Mouse (Mus musculus): ENCODE results near the gene Tspan14. TPM values are rescaled to one million over a fixed set of nuclear protein-coding genes. Genes with fewer than 3 reads are reported as not detected.

Gene Tspan14
- total and polyA plus RNA-seq, 2 experiments from 2014 or later, result 43.1 to 43.8 TPM

DNA sequence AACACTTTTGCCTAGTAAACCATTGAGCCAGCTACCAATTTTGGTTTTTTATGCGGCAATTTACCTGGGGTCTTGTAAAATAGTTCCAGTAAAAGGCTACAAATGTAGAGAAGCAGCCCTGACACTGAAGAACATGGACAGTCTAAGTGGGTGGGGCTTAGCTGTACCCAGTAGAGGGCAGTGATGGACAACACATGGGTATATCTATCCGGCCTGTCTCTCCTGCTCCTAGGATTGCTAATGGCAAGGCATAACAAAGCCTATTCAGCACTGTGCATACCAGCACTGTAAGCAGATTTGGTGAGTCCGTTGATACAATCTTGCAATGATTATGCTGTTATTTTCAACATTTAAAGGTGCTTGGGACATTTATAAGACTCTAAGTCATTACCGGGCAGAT, 12.4 kb upstream of the Tspan14 start:
- Histone ChIP-seq H3K4me3 (ENCODE audit: low read depth, low read length) (no peak overlapping the region), H3K9me3 (ENCODE audit: low read length) (no peaks in the 10 kb centered on the region), H3K27me3 (ENCODE audit: insufficient read depth, low read length) (no peaks in the 10 kb centered on the region), H3K4me2 (ENCODE audit: low read depth) (no peak overlapping the region), H3K27ac (ENCODE audit: low read depth, low read length) (no peak overlapping the region), H3K4me1 (ENCODE audit: insufficient read depth) (no peaks in the 10 kb centered on the region), H3K9ac (no peak overlapping the region), H3K36me3 (ENCODE audit: insufficient read depth) (no peaks in the 10 kb centered on the region)
- WGBS, result 50% methylated on average over 4 of the region's 4 CpGs
- peak; percentile 51 for TF ChIP-seq CTCF (IDR thresholded peaks at IDR 0.05; ENCODE audit: low read depth)
- DNase-seq, result no peak
- peak; percentile 56; the same call in 1 of the 2 replicates for ATAC-seq

DNA sequence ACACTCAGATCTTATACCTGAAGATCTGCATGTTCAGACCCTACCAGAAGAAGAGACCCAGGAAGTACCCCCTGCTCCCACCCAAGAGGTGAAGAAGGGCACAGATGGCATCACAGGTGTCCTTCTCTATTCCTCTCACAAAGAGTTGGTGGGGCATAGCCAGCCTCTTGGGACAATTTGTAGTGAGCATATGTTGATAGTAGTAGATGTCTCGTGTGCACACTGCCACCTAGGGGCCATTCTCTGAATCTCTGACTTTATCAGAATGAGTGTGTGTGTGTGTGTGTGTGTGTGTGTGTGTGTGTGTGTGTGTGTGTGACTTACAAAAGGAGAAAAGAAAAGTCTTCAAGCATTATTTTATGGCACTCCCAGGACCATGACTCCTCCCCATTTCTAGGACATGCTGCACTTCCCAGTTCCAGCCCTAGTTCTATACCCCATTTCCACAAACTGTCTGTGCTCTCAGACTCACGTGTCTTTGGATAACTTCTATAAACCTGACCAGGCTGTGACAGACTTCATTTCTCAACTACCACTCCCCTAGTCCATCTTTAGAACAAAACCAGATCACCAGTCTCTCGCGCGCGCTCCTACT, 8.6 kb upstream of the Tspan14 start:
- TF ChIP-seq CTCF (IDR thresholded peaks at IDR 0.05; ENCODE audit: low read depth), result peak; percentile 92
- WGBS, result 76% methylated on average over 6 of the region's 6 CpGs
- Histone ChIP-seq H3K27me3 (ENCODE audit: insufficient read depth, low read length) (no peaks in the 10 kb centered on the region), H3K9ac (no peak overlapping the region), H3K4me1 (ENCODE audit: insufficient read depth) (no peaks in the 10 kb centered on the region), H3K27ac (ENCODE audit: low read depth, low read length) (no peak overlapping the region), H3K4me2 (ENCODE audit: low read depth) (no peak overlapping the region), H3K4me3 (ENCODE audit: low read depth, low read length) (no peak overlapping the region), H3K9me3 (ENCODE audit: low read length) (no peaks in the 10 kb centered on the region), H3K36me3 (ENCODE audit: insufficient read depth) (no peaks in the 10 kb centered on the region)
- peak; percentile 87 for DNase-seq
- ATAC-seq, result peak; percentile 88

GRCm38 (mm10) chr14:40968051-40968450, 1.4 kb upstream of the Tspan14 start:
- ATAC-seq (no peak), DNase-seq (no peak)
- 0 out of 2 replicates have a peak overlapping the region, but pooled peaks have one; percentile 88 for H3K27ac ChIP-seq (ENCODE audit: low read depth, low read length)
- no peak overlapping the region; the same call in 1 of the 2 replicates for H3K9ac ChIP-seq
- H3K9me3 ChIP-seq (ENCODE audit: low read length), result no peaks in the 10 kb centered on the region
- H3K27me3 ChIP-seq (ENCODE audit: insufficient read depth, low read length), result no peaks in the 10 kb centered on the region
- peaks cover 20% of the 10 kb centered on the region for H3K4me1 ChIP-seq (ENCODE audit: insufficient read depth)
- 77% methylated on average over 2 of the region's 2 CpGs for WGBS
- no peaks in the 10 kb centered on the region for H3K36me3 ChIP-seq (ENCODE audit: insufficient read depth)
- no peak overlapping the region for H3K4me2 ChIP-seq (ENCODE audit: low read depth)
- no peak for TF ChIP-seq CTCF (IDR thresholded peaks at IDR 0.05; ENCODE audit: low read depth)
- 0 out of 2 replicates have a peak overlapping the region, but pooled peaks have one; percentile 97 for H3K4me3 ChIP-seq (ENCODE audit: low read depth, low read length)

DNA sequence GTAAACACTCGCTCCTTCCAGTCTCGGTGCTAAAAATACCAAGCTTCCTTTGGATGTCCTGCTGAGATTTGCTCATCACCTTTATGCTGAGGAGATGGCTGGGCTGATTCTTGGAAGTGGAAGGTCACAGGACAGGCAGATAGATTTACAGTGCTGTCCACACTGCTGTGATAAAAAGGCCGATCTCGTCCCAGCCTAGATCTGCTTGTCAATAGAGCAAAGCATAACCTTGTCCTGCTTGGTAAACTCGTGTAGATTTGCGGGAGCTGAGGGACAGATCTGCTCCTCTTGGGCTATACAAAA, 942 bp upstream of the Tspan14 start:
- ATAC-seq, result no peak
- WGBS, result 2% methylated on average over 6 of the region's 6 CpGs

DNA sequence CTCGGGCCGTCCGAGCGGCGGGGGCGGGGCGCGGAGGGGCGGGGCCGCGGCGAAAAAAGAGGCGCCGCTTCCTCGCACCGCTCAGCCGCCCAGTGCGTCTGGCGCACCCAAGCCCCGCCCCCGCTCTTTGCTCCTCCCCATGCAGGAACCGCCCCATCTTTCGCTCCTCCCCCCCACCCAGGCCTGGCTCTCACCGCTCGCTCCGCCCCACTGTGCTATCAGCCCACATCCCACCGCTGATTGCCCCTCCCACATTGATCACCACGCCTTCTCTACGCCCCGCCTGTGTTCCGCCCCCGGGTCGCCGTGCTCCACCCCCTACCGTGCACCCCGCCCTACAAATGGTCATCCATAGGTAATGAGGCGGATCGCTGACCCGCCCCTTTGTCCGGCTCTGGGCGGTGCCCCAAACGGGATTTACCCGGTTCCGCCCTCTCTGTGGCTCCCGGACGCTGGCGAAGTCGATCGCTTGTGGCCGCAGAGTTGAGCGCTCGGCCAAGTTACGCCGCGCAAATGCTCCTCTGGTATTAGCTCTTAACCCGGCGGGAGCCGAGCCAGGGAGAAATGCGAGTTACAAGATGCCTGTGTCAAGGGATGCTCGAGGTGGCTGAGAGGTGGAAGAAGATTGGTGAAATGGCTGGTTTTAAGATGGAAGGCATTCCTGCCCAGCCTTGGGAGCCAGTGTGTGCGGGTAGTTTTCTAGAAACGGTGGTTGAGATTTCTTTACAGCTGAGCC, 423 bp upstream of the Tspan14 start:
- Histone ChIP-seq H3K4me2 (ENCODE audit: low read depth) (peak overlapping the region; percentile 80), H3K27ac (ENCODE audit: low read depth, low read length) (peak overlapping the region; percentile 88), H3K27me3 (ENCODE audit: insufficient read depth, low read length) (no peaks in the 10 kb centered on the region), H3K9me3 (ENCODE audit: low read length) (no peaks in the 10 kb centered on the region), H3K4me3 (ENCODE audit: low read depth, low read length) (peak overlapping the region; percentile 97), H3K4me1 (ENCODE audit: insufficient read depth) (peaks cover 23% of the 10 kb centered on the region), H3K36me3 (ENCODE audit: insufficient read depth) (no peaks in the 10 kb centered on the region), H3K9ac (peak overlapping the region; percentile 92)
- peak; percentile 93 for ATAC-seq
- no peak for TF ChIP-seq CTCF (IDR thresholded peaks at IDR 0.05; ENCODE audit: low read depth)
- peak; percentile 93 for DNase-seq
- WGBS, result 2% methylated on average over 61 of the region's 62 CpGs

More for the DNA sequence above, 942 bp upstream of the Tspan14 start:
- peaks cover 20% of the 10 kb centered on the region for H3K4me1 ChIP-seq (ENCODE audit: insufficient read depth)
- TF ChIP-seq CTCF (IDR thresholded peaks at IDR 0.05; ENCODE audit: low read depth), result no peak
- H3K4me2 ChIP-seq (ENCODE audit: low read depth), result peak overlapping the region; percentile 80
- H3K27ac ChIP-seq (ENCODE audit: low read depth, low read length), result peak overlapping the region; percentile 88
- H3K9me3 ChIP-seq (ENCODE audit: low read length), result no peaks in the 10 kb centered on the region
- H3K9ac ChIP-seq, result peak overlapping the region; percentile 92
- no peak for DNase-seq
- H3K4me3 ChIP-seq (ENCODE audit: low read depth, low read length), result peak overlapping the region; percentile 97
- H3K36me3 ChIP-seq (ENCODE audit: insufficient read depth), result no peaks in the 10 kb centered on the region
- no peaks in the 10 kb centered on the region for H3K27me3 ChIP-seq (ENCODE audit: insufficient read depth, low read length)

GRCm38 (mm10) chr14:40965507-40966356, 875 bp downstream of the Tspan14 start:
- H3K4me2 ChIP-seq (ENCODE audit: low read depth), result peak overlapping the region; percentile 80
- H3K27ac ChIP-seq (ENCODE audit: low read depth, low read length), result peak overlapping the region; percentile 88
- peaks cover 23% of the 10 kb centered on the region for H3K4me1 ChIP-seq (ENCODE audit: insufficient read depth)
- ATAC-seq, result peak; percentile 5
- no peak for TF ChIP-seq CTCF (IDR thresholded peaks at IDR 0.05; ENCODE audit: low read depth)
- H3K9ac ChIP-seq, result peak overlapping the region; percentile 92
- DNase-seq, result peak; percentile 47
- under 1% methylated on average over 15 of the region's 15 CpGs for WGBS
- H3K36me3 ChIP-seq (ENCODE audit: insufficient read depth), result no peaks in the 10 kb centered on the region
- H3K4me3 ChIP-seq (ENCODE audit: low read depth, low read length), result peak overlapping the region; percentile 97
- no peaks in the 10 kb centered on the region for H3K9me3 ChIP-seq (ENCODE audit: low read length)
- H3K27me3 ChIP-seq (ENCODE audit: insufficient read depth, low read length), result no peaks in the 10 kb centered on the region
